Mouse (Mus musculus) hindbrain, postnatal 0 days (tissue): Measurements from ENCODE around the gene Eif3d. TPM values are rescaled to one million over a fixed set of nuclear protein-coding genes. Genes with fewer than 3 reads are reported as not detected.
A peak's percentile ranks its signal among the peaks of the same experiment; 100 is the strongest.

Source experiments
- ATAC-seq: fragments of 200-750 bp; cut with Nextera tagmentation; 2 replicates; pipeline ENCODE4 v1.8.0; 2017; ENCODE audit warnings: mild to moderate bottlenecking, moderate TSS enrichment, moderate library complexity
- DNase-seq: peaks from one replicate; pipeline ENCODE4 v3.0.0-alpha.2; 2015; ENCODE audit warnings: low spot score
- H3K27ac ChIP-seq: fragments of 300-500 bp; sonication (generic); 2 replicates; pipeline ENCODE4 v1.5.1; 2014; ENCODE audit warnings: mild to moderate bottlenecking
- H3K27me3 ChIP-seq: fragments of 300-500 bp; sonication (generic); 2 replicates; pipeline ENCODE4 v1.6.1; 2014; ENCODE audit warnings: low read length, mixed read lengths; ENCODE audit not compliant: insufficient read depth
- H3K36me3 ChIP-seq: fragments of 300-500 bp; sonication (generic); 2 replicates; pipeline ENCODE4 v1.6.1; 2014; ENCODE audit warnings: low read length, mixed read lengths; ENCODE audit not compliant: insufficient read depth
- H3K4me1 ChIP-seq: fragments of 300-500 bp; sonication (generic); 2 replicates; pipeline ENCODE4 v1.6.1; 2014; ENCODE audit warnings: antibody characterized with exemption, low read length, mixed read lengths; ENCODE audit not compliant: insufficient read depth
- H3K4me2 ChIP-seq: fragments of 300-500 bp; sonication (generic); 2 replicates; pipeline ENCODE4 v1.6.1; 2014; ENCODE audit warnings: low read depth, mild to moderate bottlenecking, low read length, moderate library complexity, mixed read lengths
- H3K4me3 ChIP-seq: fragments of 300-500 bp; sonication (generic); 2 replicates; pipeline ENCODE4 v1.5.1; 2014; ENCODE audit warnings: low read length
- H3K9ac ChIP-seq: fragments of 300-500 bp; sonication (generic); replicated peaks from 2 replicates; pipeline ENCODE4 v1.6.1; 2014; ENCODE audit warnings: mild to moderate bottlenecking, low read length, moderate library complexity, mixed read lengths
- H3K9me3 ChIP-seq: fragments of 300-500 bp; sonication (generic); 2 replicates; pipeline ENCODE4 v1.6.1; 2016; ENCODE audit warnings: low read length, mixed read lengths
- CTCF ChIP-seq: IDR thresholded peaks from 2 replicates; pipeline ENCODE4 v1.5.1; 2016; ENCODE audit warnings: antibody characterized with exemption, control low read depth, low read depth
- WGBS: fragments of 180-500 bp; shearing (Covaris S2); extraction: QIAGEN DNeasy Blood & Tissue Kit; methylation state at CpG from one replicate; pipeline ENCODE4 v1.1.7; 2014; 5-methylcytosine and 5-hydroxymethylcytosine counted together
- polyA plus RNA-seq: library from polyadenylated mRNA; unstranded; fragments of >200 nt; fragmentation: Nextera tagmentation; extraction: Ambion mirVana; gene quantifications from 2 replicates; pipeline ENCODE4 v1.2.1, GENCODE M21; 2015
- total RNA-seq: library from RNA; depleted of rRNA; stranded (reverse); fragments of >200 nt; gene quantifications from 2 replicates; pipeline ENCODE4 v1.2.3, GENCODE M21; 2014

The Eif3d gene
- total and polyA plus RNA-seq, 2 experiments from 2014 or later: 139 to 155 TPM

DNA sequence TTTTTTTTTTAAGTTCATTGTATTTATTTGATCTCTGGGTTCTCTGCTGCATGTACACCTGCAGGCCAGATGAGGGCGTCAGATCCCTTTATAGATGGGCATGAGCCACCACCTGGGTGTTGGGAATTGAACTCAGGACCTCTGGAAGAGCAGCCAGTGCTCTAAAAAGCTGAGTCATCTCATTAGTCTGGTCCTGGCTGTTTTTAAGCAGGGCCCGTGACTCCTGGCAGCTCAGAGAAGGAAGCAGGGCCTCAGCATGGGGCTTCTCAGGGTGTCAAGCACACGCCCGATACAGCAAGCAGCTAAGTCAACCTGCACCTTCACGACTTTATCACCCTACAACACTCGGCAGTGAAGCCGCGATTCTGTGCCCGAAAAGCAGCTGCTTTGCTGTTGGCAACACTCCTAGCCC is 5.5 kb downstream of the Eif3d start:
- H3K36me3 ChIP-seq: peaks cover 79% of the 10 kb centered on the region

DNA sequence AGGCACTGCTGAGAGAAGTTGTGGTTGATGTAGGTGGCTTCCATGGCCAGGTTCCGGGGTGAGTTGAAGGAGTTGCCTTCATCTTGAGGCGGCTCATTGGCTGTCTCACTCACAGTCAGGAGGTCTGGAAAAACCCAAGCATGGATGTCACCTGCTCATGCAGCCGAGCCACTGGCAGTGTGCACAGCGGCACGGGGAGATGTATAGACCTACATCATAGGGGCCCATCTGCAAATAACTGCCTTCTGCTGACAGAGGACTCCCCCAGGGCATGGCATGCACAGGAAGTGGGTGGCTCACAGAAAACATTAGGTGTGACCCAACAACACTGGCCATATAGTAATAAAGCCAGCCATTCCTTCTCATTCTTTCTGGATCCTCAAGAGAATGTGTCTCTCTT is 8.2 kb downstream of the Eif3d start:
- no peak for DNase-seq
- Histone ChIP-seq H3K36me3 (peaks cover 88% of the 10 kb centered on the region), H3K4me2 (no peak overlapping the region), H3K4me3 (no peak overlapping the region), H3K9me3 (no peaks in the 10 kb centered on the region), H3K27me3 (no peaks in the 10 kb centered on the region), H3K9ac (no peak overlapping the region), H3K27ac (no peak overlapping the region), H3K4me1 (no peaks in the 10 kb centered on the region)
- WGBS: 97% methylated on average over 5 of the region's 5 CpGs
- TF ChIP-seq CTCF: no peak
- no peak for ATAC-seq

More for the DNA sequence above, 5.5 kb downstream of the Eif3d start:
- no peak overlapping the region for H3K4me3 ChIP-seq
- no peaks in the 10 kb centered on the region for H3K27me3 ChIP-seq
- peaks cover 9% of the 10 kb centered on the region for H3K4me1 ChIP-seq
- no peaks in the 10 kb centered on the region for H3K9me3 ChIP-seq
- 84% methylated on average over 9 of the region's 9 CpGs for WGBS
- no peak for TF ChIP-seq CTCF
- no peak overlapping the region for H3K4me2 ChIP-seq
- no peak overlapping the region for H3K27ac ChIP-seq
- H3K9ac ChIP-seq: no peak overlapping the region
- DNase-seq (no peak), ATAC-seq (no peak)

DNA sequence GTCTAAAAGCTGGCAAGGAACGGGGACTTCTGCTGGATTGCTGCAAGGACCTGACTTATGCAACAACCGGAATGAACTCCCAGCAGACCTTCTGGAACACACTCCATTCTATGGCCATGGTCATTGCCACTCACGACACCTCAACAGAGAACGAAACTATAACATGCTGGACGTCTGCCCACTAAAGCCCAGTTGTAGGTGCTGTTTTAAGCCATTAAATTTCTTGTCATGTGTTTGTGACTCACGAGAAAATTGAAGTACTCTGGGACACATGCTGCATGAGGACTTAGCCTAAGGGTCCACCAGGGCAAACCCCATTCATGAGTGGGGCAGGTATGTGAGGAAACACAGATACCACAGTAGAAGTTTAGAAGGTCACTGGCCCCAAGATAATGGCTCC is 9.9 kb downstream of the Eif3d start:
- Histone ChIP-seq H3K27me3 (no peaks in the 10 kb centered on the region), H3K9me3 (no peaks in the 10 kb centered on the region), H3K27ac (no peak overlapping the region), H3K4me3 (no peak overlapping the region), H3K9ac (no peak overlapping the region), H3K4me1 (peaks cover 5% of the 10 kb centered on the region; the same call in 1 of the 2 replicates), H3K36me3 (peaks cover 70% of the 10 kb centered on the region), H3K4me2 (no peak overlapping the region)
- 87% methylated on average over 6 of the region's 6 CpGs for WGBS
- DNase-seq: no peak
- ATAC-seq: no peak
- TF ChIP-seq CTCF: no peak

DNA sequence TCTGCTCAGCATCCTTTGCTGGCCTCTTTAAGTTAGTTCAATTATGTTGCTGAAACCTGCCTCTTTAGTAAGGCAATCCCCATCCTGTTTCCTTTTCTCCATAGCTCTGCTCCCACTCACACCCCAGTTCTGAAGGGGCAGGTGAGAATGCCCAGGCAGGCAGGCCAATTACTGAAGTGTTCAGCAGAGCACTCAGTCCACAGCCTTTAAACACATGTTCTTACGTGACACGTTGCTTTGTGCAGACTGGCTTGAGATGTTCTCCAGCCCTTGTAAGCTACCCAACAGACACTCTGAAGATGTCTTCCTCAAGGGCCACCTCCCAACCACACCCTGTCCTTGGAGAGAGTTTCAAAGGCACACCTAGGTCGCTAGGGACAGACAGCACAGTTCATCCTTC is 12.5 kb downstream of the Eif3d start:
- no peaks in the 10 kb centered on the region for H3K27me3 ChIP-seq
- H3K36me3 ChIP-seq: peaks cover 44% of the 10 kb centered on the region
- no peak for TF ChIP-seq CTCF
- 63% methylated on average over 3 of the region's 3 CpGs for WGBS
- no peak overlapping the region for H3K9ac ChIP-seq
- peaks cover 8% of the 10 kb centered on the region; the same call in 1 of the 2 replicates for H3K4me1 ChIP-seq
- H3K27ac ChIP-seq: no peak overlapping the region
- no peaks in the 10 kb centered on the region for H3K9me3 ChIP-seq
- DNase-seq (no peak), ATAC-seq (no peak)
- H3K4me3 ChIP-seq: no peak overlapping the region
- H3K4me2 ChIP-seq: no peak overlapping the region

DNA sequence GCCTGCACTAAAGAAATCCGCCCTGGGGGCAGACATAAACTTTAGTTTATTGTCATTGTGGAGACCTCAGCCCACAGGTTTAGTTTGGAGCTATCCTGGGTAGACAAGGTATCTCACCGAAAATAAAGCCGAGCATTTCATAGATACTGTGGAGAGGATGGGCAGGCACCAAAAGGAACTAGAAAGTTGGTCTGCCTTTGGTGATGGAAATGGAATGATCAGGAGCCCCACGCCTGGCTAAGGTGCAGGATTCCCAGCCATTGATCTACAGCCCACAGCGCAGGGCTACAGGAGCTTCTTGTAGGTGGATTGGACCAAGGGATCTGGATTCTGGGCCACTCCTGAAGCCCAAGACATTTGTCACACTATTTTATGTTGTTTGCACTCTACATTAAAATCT is 13.0 kb downstream of the Eif3d start:
- no peak for ATAC-seq
- Histone ChIP-seq H3K36me3 (peaks cover 39% of the 10 kb centered on the region), H3K27me3 (no peaks in the 10 kb centered on the region), H3K4me2 (no peak overlapping the region), H3K4me3 (no peak overlapping the region), H3K4me1 (peaks cover 8% of the 10 kb centered on the region; the same call in 1 of the 2 replicates), H3K9me3 (no peaks in the 10 kb centered on the region), H3K27ac (no peak overlapping the region), H3K9ac (no peak overlapping the region)
- WGBS: 55% methylated on average over 5 of the region's 5 CpGs
- no peak for TF ChIP-seq CTCF
- DNase-seq: no peak

DNA sequence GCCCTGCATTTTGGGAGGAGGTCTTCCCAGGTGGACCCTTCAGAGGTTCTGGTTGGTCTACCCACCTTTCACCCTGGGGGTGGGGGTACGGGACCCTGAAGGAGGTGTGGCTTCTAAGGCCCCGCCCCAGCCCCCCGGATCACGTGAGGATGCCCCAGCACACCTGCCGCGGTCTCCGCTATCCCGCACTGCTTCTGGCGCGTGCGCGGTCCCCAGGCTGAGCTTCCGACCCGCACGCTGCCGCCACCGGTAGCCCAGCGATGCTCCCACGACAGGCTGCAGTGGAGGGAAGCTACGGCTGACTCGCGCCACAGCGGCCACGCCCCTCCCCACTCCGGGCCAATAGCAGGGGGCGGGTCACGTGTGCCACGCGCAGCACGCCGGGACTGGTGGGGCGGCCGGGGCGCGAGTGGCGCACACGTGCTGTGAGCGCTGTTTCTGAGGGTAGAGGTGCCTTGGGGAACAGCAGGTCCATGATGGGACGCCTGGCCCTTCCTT is 14.2 kb downstream of the Eif3d start, which contains the start of gene Foxred2:
Gene Foxred2 (minus strand): TSS at position 319 of the 498 bp plus-strand sequence.
- Histone ChIP-seq H3K36me3 (peaks cover 34% of the 10 kb centered on the region), H3K4me1 (peaks cover 8% of the 10 kb centered on the region; the same call in 1 of the 2 replicates), H3K9ac (peak within 1 kb of the TSS; percentile 49), H3K9me3 (no peaks in the 10 kb centered on the region), H3K4me3 (peak within 1 kb of the TSS; percentile 46), H3K27me3 (no peaks in the 10 kb centered on the region), H3K27ac (peak within 1 kb of the TSS; percentile 32; the same call in 1 of the 2 replicates), H3K4me2 (peak within 1 kb of the TSS; percentile 66)
- ATAC-seq (peak; percentile 95), DNase-seq (peak; percentile 92)
- TF ChIP-seq CTCF: peak; percentile 55
- WGBS: under 1% methylated on average over 39 of the region's 39 CpGs
